Mouse (Mus musculus) megakaryocyte, embryonic 14.5 days (primary cell): ENCODE measurements around the gene Ankrd65.

ENCODE experiments used
- FLI1 ChIP-seq: IDR thresholded peaks from 2 replicates; pipeline ENCODE4 v1.6.1; 2012; ENCODE audit warnings: low read length, inconsistent platforms, mixed read lengths
- GATA1 ChIP-seq: IDR thresholded peaks from 3 replicates; pipeline ENCODE4 v1.6.1; 2012; ENCODE audit warnings: mixed read lengths, low read length, inconsistent platforms, borderline replicate concordance

- TF ChIP-seq GATA1 (no peak), FLI1 (no peak)
These were observed 29.5 kb upstream of the Ankrd65 start, which contains the start of gene Atad3a for GRCm38 (mm10) chr4:155760613-155761355.
